Mouse (Mus musculus) heart, embryonic 14.5 days (tissue): ENCODE measurements around the gene Cyth1. TPM values are rescaled to one million over a fixed set of nuclear protein-coding genes. Genes with fewer than 3 reads are reported as not detected.

Experiments used
- ATAC-seq: fragments of 200-750 bp; cut with Nextera tagmentation; 2 replicates; pipeline ENCODE4 v1.8.0; 2017; ENCODE audit warnings: low read depth, moderate TSS enrichment; ENCODE audit not compliant: insufficient number of reproducible peaks, insufficient read depth, low FRiP score
- H3K27ac ChIP-seq, 2 experiments: fragments of 200-500 bp in 1 of 2; fragments of 300-500 bp in 1 of 2; sonication (generic) in 1 of 2; replicated peaks in 1 of 2; 2 replicates each; pipeline ENCODE4 v1.5.1; 2012 to 2014; ENCODE audit warnings: low read depth in 2 of 2, low read length in 2 of 2, control low read depth in 1 of 2, mild to moderate bottlenecking in 1 of 2, mixed read lengths in 1 of 2; ENCODE audit not compliant: control insufficient read depth in 1 of 2, insufficient read depth in 1 of 2
- H3K27me3 ChIP-seq: fragments of 300-500 bp; sonication (generic); 2 replicates; pipeline ENCODE4 v1.6.1; 2014; ENCODE audit warnings: mild to moderate bottlenecking, low read length, control low read depth; ENCODE audit not compliant: control insufficient read depth, insufficient read depth
- H3K36me3 ChIP-seq: fragments of 300-500 bp; sonication (generic); 2 replicates; pipeline ENCODE4 v1.6.1; 2014; ENCODE audit warnings: mild to moderate bottlenecking, control low read depth, low read length, mixed read lengths; ENCODE audit not compliant: control insufficient read depth, insufficient read depth
- H3K4me1 ChIP-seq, 2 experiments: fragments of 200-500 bp in 1 of 2; fragments of 300-500 bp in 1 of 2; sonication (generic) in 1 of 2; 2 replicates each; pipeline ENCODE4 v1.6.1; 2012 to 2014; ENCODE audit warnings: low read length in 2 of 2, control low read depth in 1 of 2, mixed read lengths in 1 of 2; ENCODE audit not compliant: control insufficient read depth in 2 of 2, insufficient read depth in 2 of 2
- H3K4me2 ChIP-seq: fragments of 300-500 bp; sonication (generic); 2 replicates; pipeline ENCODE4 v1.6.1; 2014; ENCODE audit warnings: mild to moderate bottlenecking, low read length
- H3K4me3 ChIP-seq, 2 experiments: fragments of 200-500 bp in 1 of 2; fragments of 300-500 bp in 1 of 2; sonication (generic) in 1 of 2; 2 replicates each; pipeline ENCODE4 v1.5.1; 2012 to 2014; ENCODE audit warnings: low read length in 2 of 2, mild to moderate bottlenecking in 2 of 2, control low read depth in 1 of 2, low read depth in 1 of 2, moderate library complexity in 1 of 2; ENCODE audit not compliant: control insufficient read depth in 1 of 2, insufficient read depth in 1 of 2
- H3K9ac ChIP-seq: fragments of 300-500 bp; sonication (generic); 2 replicates; pipeline ENCODE4 v1.6.1; 2014; ENCODE audit warnings: mild to moderate bottlenecking, low read length
- H3K9me3 ChIP-seq: fragments of 300-500 bp; sonication (generic); 2 replicates; pipeline ENCODE4 v1.6.1; 2016; ENCODE audit warnings: low read length, control low read depth; ENCODE audit not compliant: control insufficient read depth
- WGBS: fragments of 180-500 bp; shearing (Covaris S2); extraction: QIAGEN DNeasy Blood & Tissue Kit; methylation state at CpG from one replicate; pipeline ENCODE4 v1.1.7; 2014; 5-methylcytosine and 5-hydroxymethylcytosine counted together
- polyA plus RNA-seq: library from polyadenylated mRNA; unstranded; fragments of >200 nt; fragmentation: Nextera tagmentation; extraction: Ambion mirVana; gene quantifications from 2 replicates; pipeline ENCODE4 v1.2.1, GENCODE M21; 2014

Cyth1 gene
- polyA plus RNA-seq, 1 experiment from 2014 or later, result 15.9 TPM

DNA sequence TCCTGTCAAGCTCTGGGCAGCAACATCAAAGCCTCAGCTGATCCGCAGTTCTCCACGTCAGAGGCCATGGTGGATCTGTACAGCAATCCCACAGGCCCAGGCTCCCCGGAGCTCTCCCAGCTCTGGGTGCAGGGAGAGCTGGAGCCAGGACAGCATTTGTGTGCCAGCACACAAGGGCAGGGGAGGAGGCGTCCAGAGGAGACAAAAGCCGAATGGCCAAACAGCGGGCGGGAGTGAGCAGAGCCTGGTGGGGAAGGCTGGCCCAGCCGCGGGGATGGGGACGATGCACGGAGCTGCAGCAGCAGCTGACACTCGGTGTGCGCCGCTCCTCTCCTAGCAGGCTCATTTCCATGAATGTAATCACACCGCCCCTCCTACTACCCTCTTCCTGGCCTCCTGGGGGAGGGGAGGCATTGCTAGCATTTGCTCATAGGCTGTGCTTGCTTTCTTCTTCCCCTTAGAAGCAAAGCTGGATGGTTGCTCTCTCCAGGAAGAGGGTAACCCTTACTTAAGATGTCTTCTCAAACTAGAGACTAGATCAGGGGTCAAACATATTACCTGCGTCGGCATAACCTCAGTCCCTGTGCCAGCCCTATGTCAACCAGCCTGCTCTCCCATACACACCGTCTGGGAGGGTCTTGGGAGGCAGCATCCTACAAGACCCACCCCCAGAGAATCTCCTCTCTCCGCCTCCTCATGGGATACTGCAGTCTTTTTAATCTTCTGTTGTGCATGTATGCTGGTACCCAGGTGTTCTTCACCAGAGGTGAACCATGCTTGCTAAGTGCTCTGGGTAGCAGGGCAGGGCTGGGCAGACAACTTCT, 45.8 kb downstream of the Cyth1 start:
- Histone ChIP-seq H3K9ac (peak overlapping the region; percentile 69), H3K4me3 (peak overlapping the region; percentile 42 to 48), H3K27ac (peak overlapping the region; percentile 85 to 86), H3K9me3 (no peaks in the 10 kb centered on the region), H3K27me3 (no peaks in the 10 kb centered on the region), H3K36me3 (no peaks in the 10 kb centered on the region), H3K4me2 (peak overlapping the region; percentile 71), H3K4me1 (peaks cover 55 to 83% of the 10 kb centered on the region in 2 experiments)
- peak; percentile 49 for ATAC-seq
- 5% methylated on average over 19 of the region's 19 CpGs for WGBS

DNA sequence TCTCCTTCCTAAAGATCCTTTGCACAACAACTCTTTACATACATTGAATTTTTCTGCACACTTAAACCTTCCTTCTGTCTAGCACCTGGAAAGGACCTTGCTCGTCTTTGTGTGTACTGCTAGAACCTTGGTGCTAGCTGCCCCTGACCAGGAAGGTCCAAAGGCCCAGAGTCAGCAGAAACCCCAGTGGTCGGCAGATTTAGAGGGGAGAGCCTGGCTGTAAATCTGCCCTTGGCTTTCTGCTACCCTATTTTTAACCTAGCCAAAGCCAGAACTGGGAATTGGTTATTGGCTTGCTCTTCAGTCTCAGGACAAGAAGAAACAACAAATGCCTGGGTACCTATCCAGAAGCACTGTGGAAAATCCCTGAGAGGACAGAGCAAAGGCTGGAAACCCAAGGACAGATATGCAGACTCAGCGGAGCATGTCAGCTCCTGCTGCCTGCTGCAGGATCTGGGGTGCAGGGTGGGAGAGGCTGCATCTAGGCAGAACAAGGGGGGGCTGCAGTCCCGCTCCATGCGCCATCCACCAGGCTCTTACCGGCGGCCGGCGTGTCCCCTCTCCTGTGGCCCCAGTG, 46.5 kb downstream of the Cyth1 start:
- Histone ChIP-seq H3K4me3 (peak overlapping the region; percentile 42 to 48), H3K27me3 (no peaks in the 10 kb centered on the region), H3K9me3 (no peaks in the 10 kb centered on the region), H3K9ac (peak overlapping the region; percentile 69), H3K4me1 (peaks cover 56 to 81% of the 10 kb centered on the region in 2 experiments), H3K36me3 (no peaks in the 10 kb centered on the region), H3K27ac (peak overlapping the region; percentile 85 to 86), H3K4me2 (peak overlapping the region; percentile 71)
- peak; percentile 10; the same call in 1 of the 2 replicates for ATAC-seq
- 11% methylated on average over 9 of the region's 9 CpGs for WGBS

DNA sequence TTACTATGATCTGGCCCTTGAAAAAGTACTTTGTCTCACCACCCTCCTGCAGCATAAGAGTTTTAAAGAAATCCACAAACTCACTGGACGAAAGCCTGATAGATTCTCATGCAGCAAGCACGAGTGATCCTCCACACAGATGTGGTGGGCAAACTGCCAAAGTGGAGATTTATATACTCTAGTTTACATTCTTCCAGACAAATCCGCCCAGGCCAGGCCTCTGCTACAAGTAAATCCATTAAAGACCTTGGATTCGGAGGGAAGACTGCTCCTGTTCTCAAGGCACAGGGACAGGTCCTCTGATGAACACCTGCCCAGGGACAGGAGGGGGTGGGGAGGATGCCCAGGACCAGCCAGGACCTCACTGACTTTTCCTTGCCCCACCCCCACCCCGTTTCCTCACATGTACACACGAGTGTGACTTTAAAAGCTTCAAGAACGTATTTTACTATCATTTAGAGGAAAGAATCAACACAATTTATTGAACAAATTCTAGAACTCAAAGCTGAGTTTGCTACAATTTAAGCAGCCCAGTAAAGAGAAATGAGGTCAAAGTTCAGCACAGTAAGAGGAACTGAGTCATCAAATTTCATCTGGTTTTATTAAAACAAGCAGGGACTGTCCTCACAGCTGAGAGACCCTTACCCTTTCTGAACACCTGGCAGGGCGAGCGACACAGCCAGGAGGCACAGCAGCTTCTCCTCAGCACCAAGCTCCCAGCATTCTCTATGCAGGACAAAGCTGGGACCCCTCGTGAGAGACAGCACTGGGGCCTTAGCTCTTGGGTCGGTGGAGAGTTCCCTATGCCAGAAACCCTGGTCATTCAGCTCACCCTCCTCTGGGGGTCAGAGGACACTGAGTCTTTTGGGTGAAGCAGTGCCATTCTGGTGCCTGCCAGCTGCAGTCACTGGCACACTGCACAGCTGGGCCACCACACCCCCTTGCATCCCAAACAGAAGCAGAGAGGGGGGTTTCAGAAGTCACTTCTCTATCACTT, 47.3 kb downstream of the Cyth1 start:
- 43% methylated on average over 11 of the region's 11 CpGs for WGBS

DNA sequence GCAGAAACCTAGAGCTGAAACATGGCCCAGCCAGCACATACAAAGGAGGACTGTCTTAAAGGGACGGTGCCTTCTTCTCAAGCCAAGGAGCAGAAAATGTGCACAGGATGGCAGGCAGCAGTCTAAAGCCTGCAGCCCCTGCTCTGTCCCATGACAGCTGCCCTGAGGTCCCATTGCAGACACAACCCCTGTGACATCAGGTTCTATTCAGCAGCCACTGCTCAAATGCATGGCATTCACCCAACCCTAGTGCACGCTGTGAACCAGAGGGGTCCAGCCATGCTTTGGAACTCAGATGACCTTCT, 50.1 kb downstream of the Cyth1 start:
- Histone ChIP-seq H3K9ac (peak overlapping the region; percentile 44), H3K27me3 (no peaks in the 10 kb centered on the region), H3K36me3 (no peaks in the 10 kb centered on the region), H3K4me2 (peak overlapping the region; percentile 48; the same call in 1 of the 2 replicates), H3K27ac (peak overlapping the region; percentile 40 to 74), H3K9me3 (no peaks in the 10 kb centered on the region), H3K4me3 (no peak overlapping the region), H3K4me1 (peaks cover 69 to 93% of the 10 kb centered on the region in 2 experiments)
- ATAC-seq, result no peak
- 50% methylated on average over 2 of the region's 2 CpGs for WGBS

More for the DNA sequence above, 47.3 kb downstream of the Cyth1 start:
- Histone ChIP-seq H3K4me1 (peaks cover 64 to 87% of the 10 kb centered on the region in 2 experiments), H3K4me3 (peak overlapping the region in 1 of 2 experiments; percentile 42; a peak in 2 of 4 replicates), H3K27me3 (no peaks in the 10 kb centered on the region), H3K36me3 (no peaks in the 10 kb centered on the region), H3K27ac (peak overlapping the region in 1 of 2 experiments; percentile 85; a peak in 2 of 4 replicates), H3K4me2 (peak overlapping the region; percentile 71), H3K9ac (peak overlapping the region; percentile 69), H3K9me3 (no peaks in the 10 kb centered on the region)
- ATAC-seq, result no peak

DNA sequence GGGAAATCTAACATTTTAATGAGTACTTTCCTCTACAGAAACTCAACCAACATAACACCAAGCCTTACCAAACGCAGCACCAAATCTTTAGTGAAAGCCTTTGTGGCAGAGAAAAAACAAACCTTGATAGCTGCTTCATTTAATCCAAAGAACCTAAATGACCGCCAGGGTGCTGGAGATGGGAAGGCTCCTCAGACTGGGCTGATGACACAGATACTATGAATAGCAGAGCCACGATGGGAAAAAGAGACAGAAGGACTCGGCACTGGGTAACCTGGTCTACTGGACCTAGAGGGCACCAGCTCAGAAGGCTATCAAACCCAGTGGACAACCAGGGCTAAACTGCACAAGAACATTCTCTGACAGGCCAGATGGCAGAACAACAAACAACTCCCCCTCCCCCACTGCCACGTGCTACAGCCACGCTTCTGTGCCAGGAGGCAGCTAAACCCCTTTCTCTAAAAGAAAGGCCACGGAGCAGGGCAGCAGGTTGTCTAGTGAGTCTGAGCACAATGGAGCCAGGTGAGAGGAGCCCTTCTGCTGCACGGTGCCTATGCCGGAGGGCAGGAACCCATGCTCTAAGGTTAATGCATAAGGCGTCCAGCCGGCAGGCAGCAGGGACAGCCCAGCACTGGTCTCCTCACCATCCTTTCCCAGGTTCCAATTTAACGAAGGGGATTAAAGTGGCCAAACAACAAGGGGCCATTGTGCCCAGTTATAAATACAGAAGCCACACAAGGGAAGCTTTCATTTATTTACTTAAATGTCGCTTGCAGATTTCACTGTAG, 50.7 kb downstream of the Cyth1 start:
- Histone ChIP-seq H3K27me3 (no peaks in the 10 kb centered on the region), H3K4me2 (peak overlapping the region; percentile 48), H3K9ac (peak overlapping the region; percentile 44), H3K4me3 (no peak overlapping the region), H3K4me1 (peaks cover 69 to 93% of the 10 kb centered on the region in 2 experiments), H3K9me3 (no peaks in the 10 kb centered on the region), H3K27ac (peak overlapping the region; percentile 40 to 74), H3K36me3 (peaks cover 3% of the 10 kb centered on the region; the same call in 1 of the 2 replicates)
- 26% methylated on average over 13 of the region's 13 CpGs for WGBS
- no peak for ATAC-seq

DNA sequence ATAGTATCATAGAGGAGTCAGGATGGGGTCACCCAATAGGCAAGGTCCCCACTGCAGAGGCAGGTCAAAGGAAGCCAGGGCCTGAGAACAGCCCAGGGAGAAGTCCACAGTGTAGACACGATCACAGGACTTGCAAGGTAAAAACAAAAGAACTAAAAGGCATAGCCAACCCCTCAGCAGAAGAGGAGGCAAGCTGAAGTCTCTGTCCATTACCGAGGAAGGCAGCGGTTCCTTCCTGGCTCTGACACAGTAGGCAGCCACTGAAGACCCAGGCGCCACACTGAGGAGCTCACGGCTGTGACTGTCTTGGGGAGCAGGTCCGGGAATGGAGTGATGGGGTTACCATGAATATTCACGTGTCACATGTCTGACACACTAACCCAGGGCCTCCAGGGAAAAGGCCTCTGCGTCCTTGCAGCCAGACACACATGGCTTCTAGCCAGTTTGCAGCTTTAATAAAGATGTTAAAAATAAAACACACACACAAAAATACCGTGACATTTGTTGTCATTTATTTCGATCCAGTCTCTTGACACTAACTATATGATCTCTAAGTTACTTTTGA, 51.5 kb downstream of the Cyth1 start:
- H3K36me3 ChIP-seq, result peaks cover 9% of the 10 kb centered on the region
- H3K27me3 ChIP-seq, result no peaks in the 10 kb centered on the region
- ATAC-seq, result no peak
- H3K9ac ChIP-seq, result peak overlapping the region; percentile 23; the same call in 1 of the 2 replicates
- 41% methylated on average over 10 of the region's 10 CpGs for WGBS
- H3K4me3 ChIP-seq, result no peak overlapping the region
- H3K27ac ChIP-seq, result peak overlapping the region; percentile 2 to 45; a peak in 2 of 4 replicates
- no peak overlapping the region for H3K4me2 ChIP-seq
- H3K4me1 ChIP-seq, result peaks cover 65 to 86% of the 10 kb centered on the region in 2 experiments
- H3K9me3 ChIP-seq, result no peaks in the 10 kb centered on the region
